In genomic region chr10:50592355-50593293, GRCm38 (mm10) we compare ENCODE assay signal across 8 mouse cellular contexts. TPM values are rescaled to one million over a fixed set of nuclear protein-coding genes. Genes with fewer than 3 reads are reported as not detected.
DNase-seq lines count a peak whose midpoint lies in the region; ATAC-seq lines count a peak whose summit lies in the region.

Gene Ascc3, plus strand, starts transcription at chr10:50592669.

- peak within 1 kb of the TSS; percentile 69 for H3K9ac ChIP-seq in intestine, embryonic 14.5 days (ENCODE audit: low read length)

- peak within 1 kb of the TSS; percentile 63 for H3K4me2 ChIP-seq in intestine, embryonic 14.5 days (ENCODE audit: low read length)

- under 1% methylated on average over 77 of the region's 79 CpGs for WGBS in intestine, embryonic 14.5 days

- ATAC-seq in intestine, embryonic 14.5 days (replicated peaks; ENCODE audit: low FRiP score, low TSS enrichment, low read depth), result peak; percentile 99

- DNase-seq in adrenal gland, adult (ENCODE audit: inconsistent age in 2 of 2, low spot score in 1 of 2), result peak; percentile 95 to 98
- DNase-seq in embryo, embryonic 10.5 days (ENCODE audit: low spot score), result peak; percentile 91
- DNase-seq in gastrocnemius, postnatal 25 days, result peak; percentile 91
- DNase-seq in intestine, embryonic 14.5 days (ENCODE audit: low spot score), result peak; percentile 95
- DNase-seq in left cerebral cortex, postnatal 14 days (ENCODE audit: low spot score in 2 of 2), result peak; percentile 86 to 91
- DNase-seq in mesoderm, embryonic 11.5 days (ENCODE audit: low read depth, low spot score), result peak; percentile 93
- peak; percentile 86 for DNase-seq in right cerebral cortex, postnatal 36 days (ENCODE audit: low spot score in 2 of 2)
- peak; percentile 89 for DNase-seq in yolk sac, embryonic 10.5 days (ENCODE audit: low spot score)

- no peaks in the 10 kb centered on the region for H3K36me3 ChIP-seq in intestine, embryonic 14.5 days (ENCODE audit: control insufficient read depth, insufficient read depth, low read length)

- H3K4me1 ChIP-seq in intestine, embryonic 14.5 days (replicated peaks; ENCODE audit: control insufficient read depth, insufficient read depth, low read length), result no peaks in the 10 kb centered on the region; the same call in 1 of the 2 replicates

- peak within 1 kb of the TSS; percentile 87 for H3K27ac ChIP-seq in intestine, embryonic 14.5 days (ENCODE audit: low read depth)

- H3K9me3 ChIP-seq in intestine, embryonic 14.5 days (ENCODE audit: control insufficient read depth, low read length), result no peaks in the 10 kb centered on the region

- H3K27me3 ChIP-seq in intestine, embryonic 14.5 days (replicated peaks; ENCODE audit: control insufficient read depth, insufficient read depth, low read length), result no peaks in the 10 kb centered on the region

- H3K4me3 ChIP-seq in intestine, embryonic 14.5 days (ENCODE audit: low read depth, low read length), result peak within 1 kb of the TSS; percentile 72

- intact Hi-C loops in left cerebral cortex, postnatal 14 days (cut with DNase I), result no loop called here

RNA-seq across cellular contexts. Expression of gene Ascc3, which starts in this region (rescaled TPM):
- total RNA-seq in gastrocnemius, postnatal 25 days (2021), result 1 to 10 TPM; 9.7 to 9.8 TPM
- polyA plus RNA-seq in intestine, embryonic 14.5 days (2014; fragmentation: Nextera tagmentation; extraction: Ambion mirVana), result 25.7 and 26.4 TPM in 2 replicates
- 10 to 100 TPM; 23.6 to 26.5 TPM for total RNA-seq in left cerebral cortex, postnatal 14 days (2021)

Comparison
In these comparisons a context has a peak if more than half of its experiments do, and no peak if none do; other contexts are left out.
1. Peak in every context shown above with its lines: DNase-seq, ATAC-seq, H3K4me3 ChIP-seq and H3K27ac ChIP-seq.